Comparison of ENCODE assay signal across 13 mouse cellular contexts in genomic region chr2:60786289-60786688, GRCm38 (mm10).
A peak's percentile ranks its signal among the peaks of the same experiment; 100 is the strongest.
DNase-seq lines count a peak whose midpoint lies in the region; ATAC-seq and TF ChIP-seq lines count a peak whose summit lies in the region.
"Had no signal": no experiment of that assay in that cellular context is flagged by ENCODE, and none has a peak within 500 bp of the region (broad histone marks: within the 10 kb centered on the region; RNA-seq: fewer than 3 reads in every experiment).

No protein-coding gene starts in this region.

- intact Hi-C loops in heart, postnatal 14 days (cut with DNase I), result no loop called here

- H3K4me1 ChIP-seq in hindbrain, embryonic 10.5 days (replicated peaks), result peaks cover 37% of the 10 kb centered on the region
- H3K4me1 ChIP-seq in hindbrain, embryonic 11.5 days (replicated peaks; ENCODE audit: control insufficient read depth, insufficient read depth, low read length), result no peaks in the 10 kb centered on the region
- H3K4me1 ChIP-seq in embryonic facial prominence, embryonic 15.5 days, result peaks cover 14% of the 10 kb centered on the region
- peaks cover 21% of the 10 kb centered on the region for H3K4me1 ChIP-seq in limb, embryonic 14.5 days (ENCODE audit: control insufficient read depth, insufficient read depth, low read length)

- WGBS in hindbrain, embryonic 10.5 days, result 64% methylated on average over 10 of the region's 10 CpGs
- WGBS in hindbrain, embryonic 11.5 days, result 52% methylated on average over 10 of the region's 10 CpGs
- 33% methylated on average over 10 of the region's 10 CpGs for WGBS in embryonic facial prominence, embryonic 15.5 days
- 9% methylated on average over 10 of the region's 10 CpGs for WGBS in limb, embryonic 14.5 days

- H3K36me3 ChIP-seq in hindbrain, embryonic 10.5 days, result peaks cover 19% of the 10 kb centered on the region; the same call in 1 of the 2 replicates
- H3K36me3 ChIP-seq in hindbrain, embryonic 11.5 days (ENCODE audit: control insufficient read depth, insufficient read depth, low read length), result no peaks in the 10 kb centered on the region
- peaks cover 11% of the 10 kb centered on the region for H3K36me3 ChIP-seq in embryonic facial prominence, embryonic 15.5 days
- peaks cover 29% of the 10 kb centered on the region for H3K36me3 ChIP-seq in limb, embryonic 14.5 days (ENCODE audit: control insufficient read depth, insufficient read depth, low read length)

- peak; percentile 40 for DNase-seq in hindbrain, embryonic 10.5 days (ENCODE audit: low spot score)
- no peak for DNase-seq in hindbrain, embryonic 11.5 days (ENCODE audit: low spot score)
- DNase-seq in embryo, embryonic 10.5 days (ENCODE audit: low spot score), result peak; percentile 73
- DNase-seq in limb, embryonic 14.5 days (ENCODE audit: low spot score), result peak; percentile 76
- DNase-seq in heart, postnatal 14 days, result no peak
- DNase-seq: kidney, postnatal 14 days; liver; lung, postnatal 36 days; spleen, adult 18-20 months; thymus, adult 2 months had no signal

- peaks cover 31% of the 10 kb centered on the region for H3K27me3 ChIP-seq in hindbrain, embryonic 10.5 days (ENCODE audit: insufficient read depth, poor library complexity, severe bottlenecking)
- H3K27me3 ChIP-seq in hindbrain, embryonic 11.5 days (ENCODE audit: control insufficient read depth, insufficient read depth, low read length), result peaks cover 4% of the 10 kb centered on the region; the same call in 1 of the 2 replicates
- no peaks in the 10 kb centered on the region for H3K27me3 ChIP-seq in embryonic facial prominence, embryonic 15.5 days
- H3K27me3 ChIP-seq in limb, embryonic 14.5 days (ENCODE audit: control insufficient read depth, insufficient read depth, low read length), result no peaks in the 10 kb centered on the region
- H3K27me3 ChIP-seq: CH12.LX had no signal

- TF ChIP-seq POLR2A in limb, embryonic 14.5 days (IDR thresholded peaks at IDR 0.05; ENCODE audit: borderline replicate concordance, extremely low read depth, insufficient read depth, insufficient read length), result no peak

- no peak overlapping the region for H3K4me2 ChIP-seq in hindbrain, embryonic 11.5 days (replicated peaks; ENCODE audit: low read depth, low read length)
- no peak overlapping the region for H3K4me2 ChIP-seq in embryonic facial prominence, embryonic 15.5 days (replicated peaks)
- no peak overlapping the region; the same call in 1 of the 2 replicates for H3K4me2 ChIP-seq in limb, embryonic 14.5 days (replicated peaks; ENCODE audit: low read depth, low read length, severe bottlenecking)

- H3K9ac ChIP-seq in hindbrain, embryonic 11.5 days (ENCODE audit: low read depth, low read length), result no peak overlapping the region
- no peak overlapping the region for H3K9ac ChIP-seq in embryonic facial prominence, embryonic 15.5 days
- H3K9ac ChIP-seq in limb, embryonic 14.5 days (ENCODE audit: low read depth, low read length, severe bottlenecking), result no peak overlapping the region

- no peak overlapping the region for H3K4me3 ChIP-seq in hindbrain, embryonic 10.5 days
- no peak overlapping the region for H3K4me3 ChIP-seq in hindbrain, embryonic 11.5 days (ENCODE audit: low read depth, low read length)
- H3K4me3 ChIP-seq in embryonic facial prominence, embryonic 15.5 days (replicated peaks), result no peak overlapping the region
- no peak overlapping the region for H3K4me3 ChIP-seq in limb, embryonic 14.5 days (replicated peaks; ENCODE audit: low read length)

- H3K27ac ChIP-seq in hindbrain, embryonic 10.5 days, result no peak overlapping the region
- H3K27ac ChIP-seq in hindbrain, embryonic 11.5 days (ENCODE audit: low read depth, low read length), result no peak overlapping the region
- peak overlapping the region; percentile 63 for H3K27ac ChIP-seq in embryonic facial prominence, embryonic 15.5 days (replicated peaks)
- 0 out of 2 replicates have a peak overlapping the region, but pooled peaks have one; percentile 28 for H3K27ac ChIP-seq in limb, embryonic 14.5 days (replicated peaks; ENCODE audit: low read depth, low read length)

- ATAC-seq in hindbrain, embryonic 11.5 days (ENCODE audit: low FRiP score), result no peak
- peak; percentile 73; the same call in 1 of the 2 replicates for ATAC-seq in embryonic facial prominence, embryonic 15.5 days (ENCODE audit: insufficient number of reproducible peaks, low FRiP score, low TSS enrichment, low read depth)
- peak; percentile 73 for ATAC-seq in limb, embryonic 14.5 days (ENCODE audit: low FRiP score, low read depth)
- no peak for ATAC-seq in erythroid progenitor cell, adult 5-6 weeks (replicated peaks; ENCODE audit: low FRiP score, poor library complexity, severe bottlenecking)

- H3K9me3 ChIP-seq in hindbrain, embryonic 10.5 days, result no peaks in the 10 kb centered on the region
- no peaks in the 10 kb centered on the region for H3K9me3 ChIP-seq in hindbrain, embryonic 11.5 days (ENCODE audit: control insufficient read depth, low read length)
- H3K9me3 ChIP-seq in embryonic facial prominence, embryonic 15.5 days (replicated peaks), result no peaks in the 10 kb centered on the region
- H3K9me3 ChIP-seq in limb, embryonic 14.5 days (ENCODE audit: control insufficient read depth, low read length), result no peaks in the 10 kb centered on the region

Comparison
In these comparisons a context has a peak if more than half of its experiments do, and no peak if none do; other contexts are left out.
1. DNase-seq: peak in hindbrain, embryonic 10.5 days (single experiment), embryo, embryonic 10.5 days (single experiment) and limb, embryonic 14.5 days (single experiment); none in hindbrain, embryonic 11.5 days (single experiment) and heart, postnatal 14 days (0 of 2).
2. H3K27ac ChIP-seq: peak in embryonic facial prominence, embryonic 15.5 days (single experiment) and limb, embryonic 14.5 days (single experiment); none in hindbrain, embryonic 10.5 days (single experiment) and hindbrain, embryonic 11.5 days (single experiment).
3. ATAC-seq: peak in embryonic facial prominence, embryonic 15.5 days (single experiment) and limb, embryonic 14.5 days (single experiment); none in hindbrain, embryonic 11.5 days (single experiment) and erythroid progenitor cell, adult 5-6 weeks (single experiment).